Mouse (Mus musculus): ENCODE results near the gene Trim30c. TPM values are rescaled to one million over a fixed set of nuclear protein-coding genes. Genes with fewer than 3 reads are reported as not detected.
"Not testable (repeated sequence)": the region's sequence is repeated elsewhere in the genome, so short reads cannot be mapped to it uniquely, and the experiment has no call there.

Gene Trim30c
- polyA plus RNA-seq, 1 experiment: not detected

GRCm38 (mm10) chr7:104366339-104366738 is 34.3 kb downstream of the Trim30c start:
- no peak for DNase-seq
- no peak overlapping the region for H3K4me3 ChIP-seq (ENCODE audit: control insufficient read depth, insufficient read depth, low read length)
- no peaks in the 10 kb centered on the region for H3K27me3 ChIP-seq (ENCODE audit: control insufficient read depth, insufficient read depth, low read length)
- TF ChIP-seq CTCF (IDR thresholded peaks at IDR 0.05; ENCODE audit: borderline replicate concordance, control insufficient read depth, extremely low read depth, insufficient read depth, low read length, poor library complexity): no peak
- no peak overlapping the region for H3K27ac ChIP-seq (ENCODE audit: control insufficient read depth, insufficient read depth, low read length)
- no peaks in the 10 kb centered on the region for H3K4me1 ChIP-seq (replicated peaks; ENCODE audit: control insufficient read depth, insufficient read depth, low read length)
- no peaks in the 10 kb centered on the region for H3K36me3 ChIP-seq (ENCODE audit: control insufficient read depth, insufficient read depth, low read length)

DNA sequence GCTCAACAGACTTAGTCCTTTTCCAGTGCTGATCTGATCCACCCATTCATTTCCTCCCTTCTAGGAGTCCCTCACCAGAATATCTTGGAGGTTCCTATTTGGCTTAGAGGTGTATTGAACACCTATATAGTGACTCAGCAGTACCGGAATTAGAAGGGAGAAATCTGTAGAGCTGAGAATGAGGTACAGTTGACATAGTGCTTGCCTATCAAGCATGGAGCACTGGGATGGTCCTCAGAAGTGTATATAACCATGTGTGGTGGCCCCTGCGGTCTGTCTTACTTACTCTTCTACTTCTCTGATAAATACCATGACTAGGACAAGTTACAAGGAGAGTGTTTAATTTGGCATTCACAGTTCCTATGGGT is 47.1 kb downstream of the Trim30c start:
- no peaks in the 10 kb centered on the region for H3K27me3 ChIP-seq (ENCODE audit: control insufficient read depth, insufficient read depth, low read length)
- H3K4me1 ChIP-seq (replicated peaks; ENCODE audit: control insufficient read depth, insufficient read depth, low read length): peaks cover 2% of the 10 kb centered on the region
- WGBS: 88% methylated on average over 2 of the region's 2 CpGs
- no peak overlapping the region for H3K4me3 ChIP-seq (ENCODE audit: control insufficient read depth, insufficient read depth, low read length)
- TF ChIP-seq CTCF (IDR thresholded peaks at IDR 0.05; ENCODE audit: borderline replicate concordance, control insufficient read depth, extremely low read depth, insufficient read depth, low read length, poor library complexity) (no peak), POLR2A (IDR thresholded peaks at IDR 0.05; ENCODE audit: control insufficient read depth, extremely low read depth, insufficient read depth, low read length, poor library complexity) (no peak)
- no peak for DNase-seq
- no peak overlapping the region for H3K27ac ChIP-seq (ENCODE audit: control insufficient read depth, insufficient read depth, low read length)
- no peaks in the 10 kb centered on the region for H3K36me3 ChIP-seq (ENCODE audit: control insufficient read depth, insufficient read depth, low read length)

DNA sequence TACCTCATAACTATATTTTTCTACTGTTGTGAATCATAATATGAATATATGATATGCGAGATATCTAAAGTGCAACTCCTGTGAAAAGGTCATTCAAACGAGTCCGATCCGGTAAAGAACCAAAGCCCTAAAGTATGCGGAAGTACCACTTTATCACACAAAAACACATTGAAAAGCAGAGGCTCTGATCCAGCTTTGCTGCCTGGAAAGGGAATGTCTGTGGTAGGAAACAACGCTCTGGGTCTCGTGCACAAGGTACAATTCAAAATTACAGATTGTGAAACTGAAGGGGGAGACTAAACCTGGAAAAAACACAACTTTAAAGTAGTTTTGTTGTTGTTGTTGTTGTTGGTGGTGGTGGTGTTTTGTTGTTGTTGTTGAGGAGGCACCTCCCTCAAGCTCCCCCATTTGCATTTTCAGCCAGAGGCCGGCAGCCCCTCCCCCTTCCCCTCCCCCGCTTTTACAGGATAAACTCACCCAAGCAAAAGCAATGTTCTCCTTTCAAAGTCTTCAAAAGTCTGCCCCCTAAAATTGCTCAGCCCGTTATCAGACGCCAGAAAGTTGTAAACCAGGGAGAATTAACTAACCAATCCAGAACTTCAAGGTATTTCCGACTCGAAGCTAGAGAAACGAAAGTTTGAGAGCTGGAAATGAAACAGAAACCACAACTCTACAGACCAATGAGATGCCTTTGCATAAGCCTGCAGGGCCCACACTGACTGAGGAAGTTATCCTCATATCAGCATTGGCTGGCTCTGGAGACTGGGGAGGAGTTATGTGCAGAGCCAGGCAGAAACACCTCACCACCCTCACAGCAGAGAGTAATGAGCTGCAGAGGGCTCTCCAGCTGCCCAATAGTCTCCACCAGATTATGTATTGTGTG is 47.7 kb downstream of the Trim30c start, which contains the start of gene Trim12c:
Gene Trim12c, minus strand, starts transcription at position 646 of the 883 bp plus-strand sequence.
- Histone ChIP-seq H3K4me1 (replicated peaks; ENCODE audit: control insufficient read depth, insufficient read depth, low read length) (peaks cover 2% of the 10 kb centered on the region), H3K27me3 (ENCODE audit: control insufficient read depth, insufficient read depth, low read length) (no peaks in the 10 kb centered on the region), H3K4me3 (ENCODE audit: control insufficient read depth, insufficient read depth, low read length) (peak within 1 kb of the TSS; percentile 36), H3K36me3 (ENCODE audit: control insufficient read depth, insufficient read depth, low read length) (no peaks in the 10 kb centered on the region), H3K27ac (ENCODE audit: control insufficient read depth, insufficient read depth, low read length) (peak within 1 kb of the TSS; percentile 87)
- no peak for TF ChIP-seq POLR2A (IDR thresholded peaks at IDR 0.05; ENCODE audit: control insufficient read depth, extremely low read depth, insufficient read depth, low read length, poor library complexity)
- no peak for TF ChIP-seq CTCF (IDR thresholded peaks at IDR 0.05; ENCODE audit: borderline replicate concordance, control insufficient read depth, extremely low read depth, insufficient read depth, low read length, poor library complexity)
- peak; percentile 74 for DNase-seq
- 1% methylated on average over 14 of the region's 14 CpGs for WGBS

DNA sequence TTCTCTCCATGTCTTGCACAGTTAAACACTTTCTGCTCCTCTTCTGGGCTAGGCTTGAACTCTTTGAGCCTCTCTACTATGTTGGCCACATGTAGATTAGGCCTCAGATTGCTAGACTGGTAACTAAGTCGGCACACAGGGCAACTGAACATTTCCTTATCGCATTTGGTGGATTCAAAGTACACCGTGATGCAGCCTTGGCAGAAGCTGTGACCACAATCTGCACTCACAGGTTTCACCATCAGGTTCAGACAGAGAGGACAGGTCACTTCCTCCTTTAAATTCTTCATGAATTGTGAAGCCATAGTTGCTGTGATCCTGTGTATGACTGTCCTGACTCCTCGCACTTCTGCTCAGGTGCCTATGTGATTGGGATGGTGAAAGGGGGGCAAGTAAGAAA is 52.6 kb downstream of the Trim30c start:
- not testable (repeated sequence) for H3K27ac ChIP-seq (ENCODE audit: control insufficient read depth, insufficient read depth, low read length); H3K4me1 ChIP-seq (replicated peaks; ENCODE audit: control insufficient read depth, insufficient read depth, low read length); H3K4me3 ChIP-seq (ENCODE audit: control insufficient read depth, insufficient read depth, low read length); DNase-seq; H3K27me3 ChIP-seq (ENCODE audit: control insufficient read depth, insufficient read depth, low read length)
- H3K36me3 ChIP-seq (ENCODE audit: control insufficient read depth, insufficient read depth, low read length): peaks cover 24% of the 10 kb centered on the region
- 66% methylated on average over 4 of the region's 4 CpGs for WGBS

DNA sequence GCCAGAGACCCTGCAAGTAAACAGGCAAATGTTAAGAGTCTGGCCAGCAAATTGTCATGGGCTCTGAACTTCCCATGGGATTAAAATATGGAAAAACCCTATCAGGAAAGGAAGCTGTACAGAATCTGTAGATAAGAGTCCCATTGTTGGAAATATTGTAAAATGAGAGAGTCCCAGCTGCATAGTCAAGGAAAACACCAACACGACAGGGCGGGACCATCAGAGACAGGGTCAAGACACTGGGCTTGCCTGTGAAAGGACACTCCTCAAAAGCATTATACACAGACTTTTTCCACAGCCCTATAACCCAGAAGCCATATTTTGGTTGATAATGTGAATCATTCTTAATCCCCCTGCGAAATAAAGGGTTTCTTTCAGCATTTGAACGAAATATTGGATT is 59.9 kb downstream of the Trim30c start:
- peaks cover 20% of the 10 kb centered on the region for H3K36me3 ChIP-seq (ENCODE audit: control insufficient read depth, insufficient read depth, low read length)

GRCm38 (mm10) chr7:104335547-104335946 is 65.1 kb downstream of the Trim30c start:
- H3K27me3 ChIP-seq (ENCODE audit: control insufficient read depth, insufficient read depth, low read length): not testable (repeated sequence)
- WGBS: 93% methylated on average over 3 of the region's 3 CpGs

More for the DNA sequence above, 59.9 kb downstream of the Trim30c start:
- not testable (repeated sequence) for H3K27me3 ChIP-seq (ENCODE audit: control insufficient read depth, insufficient read depth, low read length); H3K27ac ChIP-seq (ENCODE audit: control insufficient read depth, insufficient read depth, low read length); H3K4me3 ChIP-seq (ENCODE audit: control insufficient read depth, insufficient read depth, low read length); DNase-seq; H3K4me1 ChIP-seq (replicated peaks; ENCODE audit: control insufficient read depth, insufficient read depth, low read length)
- 97% methylated on average over 4 of the region's 4 CpGs for WGBS

More at GRCm38 (mm10) chr7:104335547-104335946, 65.1 kb downstream of the Trim30c start:
- not testable (repeated sequence) for H3K27ac ChIP-seq (ENCODE audit: control insufficient read depth, insufficient read depth, low read length); H3K4me1 ChIP-seq (replicated peaks; ENCODE audit: control insufficient read depth, insufficient read depth, low read length); H3K36me3 ChIP-seq (ENCODE audit: control insufficient read depth, insufficient read depth, low read length); H3K4me3 ChIP-seq (ENCODE audit: control insufficient read depth, insufficient read depth, low read length); DNase-seq

Other genes with a start within 250 kb of the Trim30c start
- gene Olfm5, start 236.0 kb downstream of the Trim30c start, polyA plus RNA-seq (2012; rRNA removed): 0.09 TPM in 2 replicates
- gene Olfr648, start 217.4 kb downstream of the Trim30c start, polyA plus RNA-seq (2012; rRNA removed): not detected in 2 replicates
- not detected in 2 replicates for gene Olfr649, start 204.9 kb downstream of the Trim30c start, polyA plus RNA-seq (2012; rRNA removed)
- 0.52 and 0.98 TPM in 2 replicates for gene Trim6, start 182.0 kb downstream of the Trim30c start, polyA plus RNA-seq (2012; rRNA removed)
- gene Trim34a, start 156.4 kb downstream of the Trim30c start, polyA plus RNA-seq (2012; rRNA removed): 11.3 and 17.7 TPM in 2 replicates
- gene Trim5, start 112.7 kb downstream of the Trim30c start, polyA plus RNA-seq (2012; rRNA removed): 1.6 and 2.8 TPM in 2 replicates
- 15.2 and 26.9 TPM in 2 replicates for gene Trim12a, start 85.4 kb downstream of the Trim30c start, polyA plus RNA-seq (2012; rRNA removed)
- 6.4 and 10.6 TPM in 2 replicates for gene Trim34b, start 71.4 kb downstream of the Trim30c start, polyA plus RNA-seq (2012; rRNA removed)
- 9.8 and 10.4 TPM in 2 replicates for gene Trim12c, start 47.5 kb downstream of the Trim30c start, polyA plus RNA-seq (2012; rRNA removed)
- gene Trim30b, start 31.0 kb downstream of the Trim30c start, polyA plus RNA-seq (2012; rRNA removed): 0.34 and 0.74 TPM in 2 replicates
- gene Trim30a, start 64.4 kb upstream of the Trim30c start, polyA plus RNA-seq (2012; rRNA removed): 10.3 and 16.8 TPM in 2 replicates
- gene Trim30d, start 107.0 kb upstream of the Trim30c start, polyA plus RNA-seq (2012; rRNA removed): 2.2 and 4.8 TPM in 2 replicates
- not detected in 2 replicates for gene Olfr651, start 149.3 kb upstream of the Trim30c start, polyA plus RNA-seq (2012; rRNA removed)
- gene Olfr652, start 160.1 kb upstream of the Trim30c start, polyA plus RNA-seq (2012; rRNA removed): not detected in 2 replicates
- gene Olfr653, start 176.5 kb upstream of the Trim30c start, polyA plus RNA-seq (2012; rRNA removed): not detected in 2 replicates
- not detected in 2 replicates for gene Olfr654, start 186.2 kb upstream of the Trim30c start, polyA plus RNA-seq (2012; rRNA removed)
- gene Olfr655, start 200.9 kb upstream of the Trim30c start, polyA plus RNA-seq (2012; rRNA removed): not detected in 2 replicates
- not detected in 2 replicates for gene Olfr656, start 213.1 kb upstream of the Trim30c start, polyA plus RNA-seq (2012; rRNA removed)
- not detected in 2 replicates for gene Olfr657, start 224.0 kb upstream of the Trim30c start, polyA plus RNA-seq (2012; rRNA removed)
- not detected in 2 replicates for gene Olfr658, start 246.5 kb upstream of the Trim30c start, polyA plus RNA-seq (2012; rRNA removed)